Mouse (Mus musculus): ENCODE measurements around the gene Tep1. TPM values are rescaled to one million over a fixed set of nuclear protein-coding genes. Genes with fewer than 3 reads are reported as not detected.
"Not testable (repeated sequence)": the region's sequence is repeated elsewhere in the genome, so short reads cannot be mapped to it uniquely, and the experiment has no call there.

Tep1 gene
- polyA plus RNA-seq (2016; fragmentation: Nextera tagmentation; extraction: Ambion mirVana): 4.6 and 6.2 TPM in 2 replicates

DNA sequence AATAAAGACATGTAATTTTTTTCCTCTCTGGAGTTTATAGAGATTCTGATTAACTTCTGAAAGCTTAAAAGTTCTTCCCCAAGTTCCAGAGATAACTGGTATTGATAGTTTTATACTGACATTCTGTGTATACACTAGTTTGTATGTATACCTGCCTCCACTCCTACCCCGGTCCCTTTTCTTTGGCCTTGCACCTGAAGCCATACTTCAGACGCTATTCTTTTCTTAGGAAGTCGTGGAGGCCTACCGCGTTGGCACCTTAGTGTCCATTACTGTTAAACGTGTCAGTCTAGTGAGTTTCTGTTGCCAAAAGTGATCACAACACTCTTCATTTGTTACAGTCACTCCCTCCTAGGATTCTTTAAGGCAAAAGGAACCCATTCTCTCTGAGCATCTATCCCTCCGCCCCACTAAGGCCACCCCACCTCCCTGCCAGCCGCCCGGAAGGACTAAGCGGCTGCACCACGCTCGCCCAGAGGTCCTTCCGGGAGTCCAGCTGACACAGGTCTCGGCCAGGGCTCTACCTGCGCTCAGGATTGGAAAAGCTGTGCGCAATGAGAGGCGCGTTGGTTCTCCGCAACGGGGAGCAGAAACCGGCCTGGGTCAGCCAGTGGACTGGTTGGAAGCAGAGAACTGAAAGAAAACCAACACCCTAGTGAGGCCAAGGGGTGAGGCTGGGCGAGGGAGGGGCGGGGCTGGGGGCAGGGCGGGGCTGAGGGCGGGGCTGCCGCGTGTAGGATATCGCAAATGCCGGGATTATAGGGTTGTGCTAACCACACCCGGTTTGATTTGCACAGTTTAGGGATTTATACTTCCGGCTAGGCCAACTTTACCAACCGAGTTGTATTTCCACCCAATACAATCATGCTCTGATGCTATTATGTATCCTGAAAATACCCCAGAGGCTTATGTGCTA, at the start of gene Tep1:
TSS of gene Tep1 (minus strand) at position 672 of the 916 bp plus-strand sequence.
- peak; percentile 89 for DNase-seq (ENCODE audit: low spot score)
- Histone ChIP-seq H3K9me3 (no peaks in the 10 kb centered on the region), H3K4me3 (peak within 1 kb of the TSS; percentile 78), H3K27me3 (ENCODE audit: insufficient read depth, poor library complexity, severe bottlenecking) (no peaks in the 10 kb centered on the region), H3K36me3 (peaks cover 14% of the 10 kb centered on the region; the same call in 1 of the 2 replicates), H3K27ac (peak within 1 kb of the TSS; percentile 93), H3K4me1 (peaks cover 3% of the 10 kb centered on the region)
- WGBS: 7% methylated on average over 32 of the region's 32 CpGs

DNA sequence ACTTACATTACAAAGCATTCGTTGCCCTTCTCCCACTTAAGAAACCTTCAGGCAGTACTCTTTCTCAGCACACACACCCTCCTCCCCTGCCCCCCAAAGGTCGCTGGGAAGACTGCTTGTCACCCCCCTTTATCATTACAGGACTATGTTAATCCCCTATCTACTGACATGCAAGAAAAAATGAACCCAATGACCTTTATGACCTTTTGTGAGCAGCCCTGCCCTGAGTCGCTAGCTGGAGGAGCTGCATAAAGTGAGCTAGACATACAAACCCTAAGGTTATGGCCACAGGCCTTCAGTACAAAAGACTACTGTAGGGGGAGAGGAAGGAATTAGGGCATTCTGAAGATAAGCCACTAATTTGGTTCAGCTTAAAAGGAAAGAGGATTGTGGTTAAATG, 41.0 kb upstream of the Tep1 start:
- WGBS: 48% methylated on average over 3 of the region's 3 CpGs
- no peaks in the 10 kb centered on the region for H3K27me3 ChIP-seq (ENCODE audit: insufficient read depth, poor library complexity, severe bottlenecking)
- H3K27ac ChIP-seq: no peak overlapping the region
- peaks cover 38% of the 10 kb centered on the region for H3K36me3 ChIP-seq
- no peaks in the 10 kb centered on the region for H3K4me1 ChIP-seq
- no peaks in the 10 kb centered on the region for H3K9me3 ChIP-seq
- DNase-seq (ENCODE audit: low spot score): no peak
- H3K4me3 ChIP-seq: no peak overlapping the region

- no peak for DNase-seq (ENCODE audit: low spot score)
- WGBS: 81% methylated on average over 4 of the region's 4 CpGs
- Histone ChIP-seq H3K36me3 (peaks cover 9% of the 10 kb centered on the region), H3K4me1 (peaks cover 5% of the 10 kb centered on the region; the same call in 1 of the 2 replicates), H3K9me3 (no peaks in the 10 kb centered on the region), H3K27ac (no peak overlapping the region), H3K27me3 (ENCODE audit: insufficient read depth, poor library complexity, severe bottlenecking) (no peaks in the 10 kb centered on the region), H3K4me3 (no peak overlapping the region)
These were observed 37.8 kb upstream of the Tep1 start for GRCm38 (mm10) chr14:50908126-50908525.

DNA sequence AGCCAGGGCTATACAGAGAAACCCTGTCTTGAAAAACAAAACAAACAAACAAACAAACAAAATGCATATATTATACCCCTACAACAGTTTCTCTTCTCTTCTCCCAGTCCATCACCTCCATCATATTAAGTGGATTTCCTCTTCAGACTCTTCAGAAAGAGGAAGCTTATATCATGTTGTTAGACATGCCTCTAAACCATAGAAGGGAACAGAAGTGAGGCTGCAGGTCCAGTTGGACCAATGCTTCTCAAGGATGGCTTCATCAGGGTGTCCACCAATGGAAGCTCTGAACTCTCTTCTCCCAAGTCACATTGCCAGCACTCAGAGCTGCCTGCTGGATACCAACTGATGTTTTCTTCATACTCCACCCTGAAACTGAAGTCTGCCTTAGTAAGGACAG, 35.0 kb upstream of the Tep1 start:
- H3K9me3 ChIP-seq; DNase-seq (ENCODE audit: low spot score); H3K36me3 ChIP-seq; H3K27ac ChIP-seq; H3K4me1 ChIP-seq; H3K4me3 ChIP-seq; H3K27me3 ChIP-seq (ENCODE audit: insufficient read depth, poor library complexity, severe bottlenecking): not testable (repeated sequence)

GRCm38 (mm10) chr14:50904828-50905129, 34.4 kb upstream of the Tep1 start:
- DNase-seq (ENCODE audit: low spot score): no peak
- Histone ChIP-seq H3K36me3 (no peaks in the 10 kb centered on the region), H3K4me3 (no peak overlapping the region), H3K27me3 (ENCODE audit: insufficient read depth, poor library complexity, severe bottlenecking) (no peaks in the 10 kb centered on the region), H3K9me3 (no peaks in the 10 kb centered on the region), H3K27ac (no peak overlapping the region), H3K4me1 (peaks cover 5% of the 10 kb centered on the region; the same call in 1 of the 2 replicates)
- 77% methylated on average over 4 of the region's 4 CpGs for WGBS

GRCm38 (mm10) chr14:50903973-50904827, 33.8 kb upstream of the Tep1 start:
- Histone ChIP-seq H3K27ac (peak overlapping the region; percentile 39), H3K27me3 (ENCODE audit: insufficient read depth, poor library complexity, severe bottlenecking) (no peaks in the 10 kb centered on the region), H3K4me3 (peak overlapping the region; percentile 61), H3K9me3 (no peaks in the 10 kb centered on the region), H3K4me1 (peaks cover 5% of the 10 kb centered on the region; the same call in 1 of the 2 replicates), H3K36me3 (no peaks in the 10 kb centered on the region)
- DNase-seq (ENCODE audit: low spot score): peak; percentile 88
- 3% methylated on average over 26 of the region's 26 CpGs for WGBS

DNA sequence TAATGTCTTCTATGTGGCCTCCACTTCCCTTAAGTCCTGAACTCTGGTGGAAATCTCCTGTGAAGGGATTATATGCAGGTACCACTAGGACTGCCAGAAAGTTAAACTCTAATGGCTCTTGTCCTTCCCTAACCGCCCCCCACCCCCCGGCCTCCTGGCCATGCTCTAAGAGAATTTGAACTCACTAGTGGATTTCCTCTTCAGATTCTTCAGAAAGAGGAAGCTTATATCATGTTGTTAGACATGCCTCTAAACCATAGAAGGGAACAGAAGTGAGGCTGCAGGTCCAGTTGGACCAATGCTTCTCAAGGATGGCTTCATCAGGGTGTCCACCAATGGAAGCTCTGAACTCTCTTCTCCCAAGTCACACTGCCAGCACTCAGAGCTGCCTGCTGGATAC, 27.6 kb upstream of the Tep1 start:
- not testable (repeated sequence) for H3K36me3 ChIP-seq, H3K9me3 ChIP-seq, H3K4me3 ChIP-seq, H3K27ac ChIP-seq
- Histone ChIP-seq H3K4me1 (peaks cover 14% of the 10 kb centered on the region), H3K27me3 (ENCODE audit: insufficient read depth, poor library complexity, severe bottlenecking) (peaks cover 38% of the 10 kb centered on the region)
- 93% methylated on average over 2 of the region's 2 CpGs for WGBS
- DNase-seq (ENCODE audit: low spot score): peak; percentile 51

GRCm38 (mm10) chr14:50897374-50897765, 27.0 kb upstream of the Tep1 start, which contains the start of gene Klhl33:
Klhl33 (minus strand) TSS chr14:50897507.
- WGBS: 33% methylated on average over 7 of the region's 7 CpGs

DNA sequence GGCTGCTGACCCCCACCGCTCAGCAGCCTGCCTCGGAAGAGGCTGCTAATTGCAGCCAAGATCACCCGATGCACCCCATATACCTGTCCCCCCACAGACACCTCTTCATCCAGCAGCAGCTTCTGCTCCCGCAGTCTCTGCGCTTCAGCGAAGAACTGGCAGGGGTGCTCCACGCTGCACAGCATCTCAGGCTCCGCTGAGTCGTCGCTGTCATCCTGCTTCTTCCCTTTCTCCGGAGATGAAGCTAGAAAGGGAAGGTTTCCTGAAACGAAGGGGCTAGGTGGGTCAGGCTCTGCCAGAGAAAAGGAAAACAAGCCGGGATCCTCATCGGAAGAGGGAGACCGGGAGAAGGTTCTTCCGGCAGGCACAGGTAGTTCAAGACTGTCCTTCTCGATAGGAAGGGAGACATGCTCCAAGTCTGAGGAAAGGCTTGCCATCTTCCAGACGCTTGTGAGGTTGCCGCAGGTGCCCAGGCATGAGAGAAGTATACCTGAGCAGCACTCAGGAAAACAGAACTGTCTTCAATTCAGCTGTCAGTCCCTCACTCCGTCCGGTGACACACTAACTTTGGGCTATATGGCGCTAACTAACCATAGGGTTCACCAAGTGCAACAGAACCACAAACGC, 26.5 kb upstream of the Tep1 start:
- H3K27ac ChIP-seq: 0 out of 2 replicates have a peak overlapping the region, but pooled peaks have one; percentile 36
- peaks cover 39% of the 10 kb centered on the region for H3K27me3 ChIP-seq (ENCODE audit: insufficient read depth, poor library complexity, severe bottlenecking)
- no peaks in the 10 kb centered on the region for H3K9me3 ChIP-seq
- no peaks in the 10 kb centered on the region for H3K36me3 ChIP-seq
- H3K4me1 ChIP-seq: peaks cover 14% of the 10 kb centered on the region
- 18% methylated on average over 23 of the region's 23 CpGs for WGBS
- H3K4me3 ChIP-seq: peak overlapping the region; percentile 62
- DNase-seq (ENCODE audit: low spot score): peak; percentile 68

More at GRCm38 (mm10) chr14:50897374-50897765, 27.0 kb upstream of the Tep1 start, which contains the start of gene Klhl33:
- Histone ChIP-seq H3K27me3 (ENCODE audit: insufficient read depth, poor library complexity, severe bottlenecking) (peaks cover 39% of the 10 kb centered on the region), H3K4me1 (peaks cover 14% of the 10 kb centered on the region), H3K36me3 (no peaks in the 10 kb centered on the region), H3K9me3 (no peaks in the 10 kb centered on the region), H3K27ac (0 out of 2 replicates have a peak within 1 kb of the TSS, but pooled peaks have one; percentile 36), H3K4me3 (peak within 1 kb of the TSS; percentile 62)
- DNase-seq (ENCODE audit: low spot score): peak; percentile 76

DNA sequence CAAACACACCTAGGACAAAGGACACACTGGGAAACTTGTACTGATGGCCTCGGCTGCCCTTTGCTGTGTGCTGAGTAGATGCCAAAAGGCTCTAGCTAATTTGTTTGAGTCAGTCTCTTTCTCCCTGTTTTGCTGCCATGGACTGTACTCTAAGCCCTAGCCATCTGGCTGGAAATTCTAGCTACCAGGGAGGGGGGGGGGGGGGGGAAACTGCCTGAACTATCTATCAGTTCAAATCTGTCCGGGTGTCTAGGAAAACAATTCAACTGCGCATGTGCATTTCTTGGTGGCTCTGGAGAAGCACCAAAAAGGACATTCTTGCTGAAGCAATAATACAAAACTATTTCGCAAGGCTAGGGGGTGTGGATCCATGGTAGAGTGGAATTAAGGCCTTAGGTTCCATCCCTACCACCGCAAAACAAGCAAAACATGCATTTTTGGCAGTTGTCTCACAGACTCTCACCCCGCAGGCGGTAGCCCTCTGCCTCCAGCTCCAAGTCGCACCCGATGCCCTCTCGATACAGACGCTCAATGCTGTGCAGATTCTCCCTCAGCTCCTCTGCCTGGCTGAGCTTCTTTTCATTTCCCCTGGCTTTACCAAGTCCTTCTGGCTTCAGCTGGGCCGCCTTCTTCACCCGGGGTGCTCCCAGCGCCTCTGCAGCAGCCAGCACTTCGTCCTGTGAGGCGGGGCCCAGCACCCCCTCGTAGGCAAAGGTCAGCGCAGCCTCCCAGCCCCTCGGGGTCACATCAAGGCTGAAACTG, 25.8 kb upstream of the Tep1 start:
- peaks cover 14% of the 10 kb centered on the region for H3K4me1 ChIP-seq
- H3K36me3 ChIP-seq: no peaks in the 10 kb centered on the region
- 17% methylated on average over 19 of the region's 19 CpGs for WGBS
- 0 out of 2 replicates have a peak overlapping the region, but pooled peaks have one; percentile 36 for H3K27ac ChIP-seq
- peak overlapping the region; percentile 62 for H3K4me3 ChIP-seq
- peaks cover 39% of the 10 kb centered on the region for H3K27me3 ChIP-seq (ENCODE audit: insufficient read depth, poor library complexity, severe bottlenecking)
- no peaks in the 10 kb centered on the region for H3K9me3 ChIP-seq
- no peak for DNase-seq (ENCODE audit: low spot score)

GRCm38 (mm10) chr14:50895407-50895806, 25.0 kb upstream of the Tep1 start:
- Histone ChIP-seq H3K27ac (no peak overlapping the region), H3K36me3 (no peaks in the 10 kb centered on the region), H3K4me1 (peaks cover 14% of the 10 kb centered on the region), H3K27me3 (ENCODE audit: insufficient read depth, poor library complexity, severe bottlenecking) (peaks cover 39% of the 10 kb centered on the region), H3K4me3 (no peak overlapping the region), H3K9me3 (no peaks in the 10 kb centered on the region)
- DNase-seq (ENCODE audit: low spot score): no peak

All from heart, embryonic 10.5 days (tissue).